Mouse (Mus musculus): ENCODE data around the gene Mcoln2.

The Mcoln2 gene

DNA sequence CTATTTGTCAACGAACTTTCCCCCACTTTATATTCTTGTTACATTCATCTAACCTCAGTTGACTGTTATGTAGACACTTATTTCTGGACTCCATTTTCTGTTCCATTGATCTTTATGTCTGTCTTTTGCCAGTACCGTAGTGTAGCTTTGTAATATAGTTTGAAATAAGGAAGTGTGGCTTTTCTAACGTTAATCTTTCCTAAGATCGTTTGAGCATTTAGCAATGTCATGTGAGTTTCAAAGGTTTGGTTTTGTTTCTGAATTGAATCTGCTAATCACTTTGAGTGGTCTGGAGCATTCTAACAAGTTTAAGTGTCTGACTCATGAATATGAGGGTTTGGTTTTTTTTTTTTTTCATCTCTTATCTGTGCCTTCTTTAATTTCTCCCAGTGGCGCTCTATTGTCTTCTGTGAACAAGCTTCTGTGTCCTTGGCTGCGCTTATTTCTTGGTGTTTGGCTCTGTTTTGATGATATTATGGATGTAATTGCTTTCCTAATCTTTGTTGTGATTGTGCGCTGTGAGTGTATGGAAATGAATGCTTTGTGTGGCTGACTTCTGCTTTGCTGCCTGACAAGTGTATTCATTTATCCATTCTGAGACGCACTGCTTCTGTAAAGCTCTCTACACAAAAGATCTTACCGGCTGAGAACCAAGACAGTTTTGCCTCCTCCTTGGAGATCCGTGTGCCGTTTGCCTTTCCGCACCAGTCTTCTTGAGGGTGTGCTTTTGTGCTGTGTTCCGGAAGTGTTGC lies 79.1 kb downstream of the Mcoln2 start:
- no peak for DNase-seq (ENCODE audit: low spot score)

DNA sequence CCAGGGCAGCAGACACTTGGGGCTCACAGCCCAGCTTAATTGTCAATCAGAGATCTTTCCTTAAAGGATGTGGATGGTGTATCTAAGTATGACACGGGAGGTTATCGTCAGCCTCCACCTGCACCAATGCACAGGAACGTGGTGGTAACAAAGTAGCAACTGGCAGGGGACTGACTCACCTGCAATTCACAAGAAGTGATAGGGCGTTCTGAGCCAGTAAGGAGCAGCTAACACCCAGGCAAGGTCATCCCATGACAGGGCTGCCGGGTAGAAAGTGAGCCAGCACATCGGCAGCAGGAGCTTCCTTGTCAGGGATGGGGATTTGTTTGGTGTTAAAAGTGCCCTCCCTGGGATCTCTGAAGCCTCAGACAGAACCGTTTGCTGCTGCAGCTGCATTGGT lies 83.1 kb downstream of the Mcoln2 start:
- DNase-seq (ENCODE audit: low spot score) = no peak

DNA sequence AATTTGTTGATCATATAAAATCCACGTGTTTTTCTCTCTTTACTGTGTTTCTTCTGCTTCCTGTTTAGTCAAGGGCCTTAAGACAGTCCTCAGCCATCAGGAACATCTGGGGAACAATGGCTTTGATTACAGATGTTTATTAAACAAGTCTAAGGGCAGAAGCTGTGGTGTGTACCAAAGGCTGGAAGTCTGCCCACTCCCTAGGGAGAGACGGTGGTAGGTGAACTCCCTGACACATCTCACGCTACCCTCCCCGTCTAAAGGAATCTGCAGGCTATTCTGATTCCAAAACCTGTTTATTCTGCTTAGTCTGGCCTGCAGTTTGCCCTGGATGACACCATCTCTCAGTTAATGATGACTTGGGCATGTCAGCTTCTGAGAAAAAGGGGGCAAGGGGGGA lies 84.1 kb downstream of the Mcoln2 start:
- no peak for DNase-seq (ENCODE audit: low spot score)

GRCm38 (mm10) chr3:146234530-146234929 lies 84.9 kb downstream of the Mcoln2 start:
- DNase-seq (ENCODE audit: low spot score) = no peak

DNA sequence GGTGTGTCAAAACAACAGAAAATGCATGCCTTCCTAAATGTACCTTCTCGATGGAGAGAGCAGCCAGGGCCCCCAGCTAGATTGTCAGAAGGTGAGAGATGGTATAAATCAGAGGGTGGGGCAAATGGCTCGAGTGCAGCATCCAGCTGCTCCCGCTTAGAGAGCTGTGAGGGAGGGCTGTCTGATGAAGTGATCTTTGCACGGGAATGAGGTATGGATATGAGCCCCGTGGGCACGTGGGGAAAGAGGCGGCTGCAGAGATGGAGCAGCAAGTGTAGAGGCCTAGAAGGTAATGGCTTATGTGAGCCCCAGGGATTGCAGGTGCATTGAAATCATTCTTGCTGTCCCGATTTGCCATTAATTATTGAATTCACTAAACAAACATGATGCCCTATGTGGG lies 86.6 kb downstream of the Mcoln2 start:
- DNase-seq (ENCODE audit: low spot score) = no peak

DNA sequence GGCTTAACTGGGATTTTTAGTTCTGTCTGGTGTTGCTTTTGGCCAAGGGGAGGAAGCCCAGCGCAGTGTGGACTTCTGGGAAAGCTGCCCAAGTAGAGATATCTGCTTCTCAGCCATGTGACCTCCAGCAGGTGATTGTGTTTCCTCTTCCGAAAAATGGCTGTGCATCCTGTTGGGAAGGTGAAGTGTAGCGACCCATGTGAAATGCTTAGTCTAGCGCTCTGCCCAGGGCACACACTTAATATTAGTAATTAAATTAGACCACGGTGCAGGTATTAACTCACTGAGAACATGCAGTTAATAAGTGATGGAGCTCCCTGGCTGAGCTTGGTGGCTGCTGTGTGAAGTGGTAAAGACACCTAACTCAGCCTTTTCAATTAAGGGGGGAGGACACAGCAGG lies 88.0 kb downstream of the Mcoln2 start:
- no peak for DNase-seq (ENCODE audit: low spot score)

DNA sequence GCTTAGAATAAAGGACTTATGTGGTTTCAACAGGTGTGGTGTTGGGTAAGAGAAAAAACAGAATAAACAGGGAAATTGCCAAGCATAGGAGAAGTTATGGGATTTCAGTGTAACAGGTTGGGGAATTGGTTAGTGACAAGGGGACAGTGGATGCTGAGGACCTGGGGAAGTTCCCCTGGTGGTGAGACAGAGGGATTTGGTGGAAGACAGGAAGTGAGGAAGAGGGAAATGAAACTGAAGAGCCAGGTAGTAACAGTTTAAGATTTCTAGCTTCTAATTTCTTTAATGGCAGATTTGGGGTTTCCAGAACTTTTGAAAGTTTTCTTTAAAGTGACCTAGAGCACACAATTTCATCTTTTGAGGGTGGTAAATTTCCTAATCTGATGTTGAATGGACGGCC lies 95.0 kb downstream of the Mcoln2 start:
- no peak for DNase-seq (ENCODE audit: low spot score)
